Mouse (Mus musculus): ENCODE measurements at regions not wholly inside any gene's neighbourhood (a gene's known extent, or its start where the extent isn't known, plus 50 kb on each side); places are given as distances from the start of the nearest gene placed in this dataset.

GRCm38 (mm10) chr4:114346884-114347283, 59.6 kb upstream of the Trabd2b start:
- Histone ChIP-seq H3K4me1 (ENCODE audit: control insufficient read depth, insufficient read depth, low read depth, low read length) (no peaks in the 10 kb centered on the region), H3K4me3 (ENCODE audit: low read length) (no peak overlapping the region), H3K27me3 (replicated peaks; ENCODE audit: control insufficient read depth, insufficient read depth, low read length) (no peaks in the 10 kb centered on the region), H3K9me3 (ENCODE audit: control insufficient read depth, low read length) (no peaks in the 10 kb centered on the region), H3K9ac (ENCODE audit: low read depth, low read length) (no peak overlapping the region), H3K36me3 (ENCODE audit: control insufficient read depth, insufficient read depth, low read length) (no peaks in the 10 kb centered on the region), H3K4me2 (ENCODE audit: low read length) (no peak overlapping the region), H3K27ac (ENCODE audit: low read depth, low read length) (no peak overlapping the region)
- 68% methylated on average over 4 of the region's 4 CpGs for WGBS
- ATAC-seq: no peak

- WGBS: 57% methylated on average over 8 of the region's 8 CpGs
- Histone ChIP-seq H3K27me3 (replicated peaks; ENCODE audit: control insufficient read depth, insufficient read depth, low read length) (no peaks in the 10 kb centered on the region), H3K27ac (ENCODE audit: low read depth, low read length) (no peak overlapping the region)
Measured at GRCm38 (mm10) chr4:114349601-114350000, 56.9 kb upstream of the Trabd2b start.

GRCm38 (mm10) chr4:114351282-114351681, 55.2 kb upstream of the Trabd2b start:
- no peak for ATAC-seq
- no peak overlapping the region for H3K27ac ChIP-seq (ENCODE audit: low read depth, low read length)
- 85% methylated on average over 1 of the region's 1 CpGs for WGBS
- no peak overlapping the region for H3K4me3 ChIP-seq (ENCODE audit: low read length)
- no peaks in the 10 kb centered on the region for H3K36me3 ChIP-seq (ENCODE audit: control insufficient read depth, insufficient read depth, low read length)
- H3K4me2 ChIP-seq (ENCODE audit: low read length): no peak overlapping the region
- no peaks in the 10 kb centered on the region for H3K27me3 ChIP-seq (replicated peaks; ENCODE audit: control insufficient read depth, insufficient read depth, low read length)
- H3K4me1 ChIP-seq (ENCODE audit: control insufficient read depth, insufficient read depth, low read depth, low read length): no peaks in the 10 kb centered on the region
- no peak overlapping the region for H3K9ac ChIP-seq (ENCODE audit: low read depth, low read length)
- no peaks in the 10 kb centered on the region for H3K9me3 ChIP-seq (ENCODE audit: control insufficient read depth, low read length)

More at GRCm38 (mm10) chr4:114349601-114350000, 56.9 kb upstream of the Trabd2b start:
- Histone ChIP-seq H3K4me2 (ENCODE audit: low read length) (no peak overlapping the region), H3K4me3 (ENCODE audit: low read length) (no peak overlapping the region), H3K36me3 (ENCODE audit: control insufficient read depth, insufficient read depth, low read length) (no peaks in the 10 kb centered on the region), H3K9me3 (ENCODE audit: control insufficient read depth, low read length) (no peaks in the 10 kb centered on the region), H3K4me1 (ENCODE audit: control insufficient read depth, insufficient read depth, low read depth, low read length) (no peaks in the 10 kb centered on the region), H3K9ac (ENCODE audit: low read depth, low read length) (no peak overlapping the region)
- ATAC-seq: no peak

- Histone ChIP-seq H3K36me3 (ENCODE audit: control insufficient read depth, insufficient read depth, low read length) (no peaks in the 10 kb centered on the region), H3K4me1 (ENCODE audit: control insufficient read depth, insufficient read depth, low read depth, low read length) (no peaks in the 10 kb centered on the region), H3K27ac (ENCODE audit: low read depth, low read length) (no peak overlapping the region), H3K4me2 (ENCODE audit: low read length) (no peak overlapping the region), H3K4me3 (ENCODE audit: low read length) (no peak overlapping the region), H3K9me3 (ENCODE audit: control insufficient read depth, low read length) (no peaks in the 10 kb centered on the region), H3K9ac (ENCODE audit: low read depth, low read length) (no peak overlapping the region), H3K27me3 (replicated peaks; ENCODE audit: control insufficient read depth, insufficient read depth, low read length) (no peaks in the 10 kb centered on the region)
- ATAC-seq: no peak
- WGBS: 76% methylated on average over 2 of the region's 2 CpGs
Measured at GRCm38 (mm10) chr4:114353058-114353457, 53.5 kb upstream of the Trabd2b start.
